Mouse (Mus musculus): Measurements from ENCODE around the gene Slc22a7. TPM values are rescaled to one million over a fixed set of nuclear protein-coding genes. Genes with fewer than 3 reads are reported as not detected.

Slc22a7 gene
- total RNA-seq, 2 experiments from 2014 or later: 0.26 to 0.75 TPM

Other genes with a start within 250 kb of the Slc22a7 start
- gene Polh, start 235.8 kb downstream of the Slc22a7 start, total RNA-seq (2021): 1 to 10 TPM; 6.3 to 7.8 TPM
- 10 to 100 TPM; 40.0 to 41.9 TPM for gene Xpo5, start 235.7 kb downstream of the Slc22a7 start, total RNA-seq (2021)
- gene Polr1c, start 190.4 kb downstream of the Slc22a7 start, total RNA-seq (2021): 10 to 100 TPM; 38.3 to 42.7 TPM
- gene Yipf3, start 190.4 kb downstream of the Slc22a7 start, total RNA-seq (2021): 10 to 100 TPM; 73.6 to 83.9 TPM
- 100 to 1,000 TPM; 101 to 103 TPM for gene Lrrc73, start 184.9 kb downstream of the Slc22a7 start, total RNA-seq (2021)
- gene Tjap1, start 155.4 kb downstream of the Slc22a7 start, total RNA-seq (2021): 10 to 100 TPM; 33.2 to 37.8 TPM
- 10 to 100 TPM; 52.1 to 52.5 TPM for gene Dlk2, start 141.0 kb downstream of the Slc22a7 start, total RNA-seq (2021)
- 1 to 10 TPM; 8.1 to 8.7 TPM for gene Abcc10, start 110.1 kb downstream of the Slc22a7 start, total RNA-seq (2021)
- gene Zfp318, start 54.7 kb downstream of the Slc22a7 start, total RNA-seq (2021): 10 to 100 TPM; 78.2 to 79.2 TPM
- gene Crip3, start 9.5 kb downstream of the Slc22a7 start, total RNA-seq (2021): 1 to 10 TPM; 3.1 to 5.9 TPM
- gene Ttbk1, start 49.2 kb upstream of the Slc22a7 start, total RNA-seq (2021): 100 to 1,000 TPM; 115 to 117 TPM
- gene Dnph1, start 58.3 kb upstream of the Slc22a7 start, total RNA-seq (2021): 1 to 10 TPM; 6.0 to 6.2 TPM
- gene Cul9, start 107.9 kb upstream of the Slc22a7 start, total RNA-seq (2021): 10 to 100 TPM; 41.7 to 43.5 TPM
- gene Srf, start 117.7 kb upstream of the Slc22a7 start, total RNA-seq (2021): 10 to 100 TPM; 39.9 to 44.9 TPM
- 10 to 100 TPM; 18.5 to 18.8 TPM for gene Ptk7, start 191.0 kb upstream of the Slc22a7 start, total RNA-seq (2021)
- 10 to 100 TPM; 14.7 to 15.0 TPM for gene Klc4, start 207.6 kb upstream of the Slc22a7 start, total RNA-seq (2021)
- 10 to 100 TPM; 44.6 to 50.5 TPM for gene Mrpl2, start 207.8 kb upstream of the Slc22a7 start, total RNA-seq (2021)
- 10 to 100 TPM; 39.3 to 46.5 TPM for gene Cul7, start 211.9 kb upstream of the Slc22a7 start, total RNA-seq (2021)
- gene Rrp36, start 235.9 kb upstream of the Slc22a7 start, total RNA-seq (2021): 10 to 100 TPM; 14.8 to 19.3 TPM
- 100 to 1,000 TPM; 124 to 130 TPM for gene Mea1, start 240.3 kb upstream of the Slc22a7 start, total RNA-seq (2021)
- gene Klhdc3, start 242.5 kb upstream of the Slc22a7 start, total RNA-seq (2021): 100 to 1,000 TPM; 175 to 180 TPM